Mouse (Mus musculus): Measurements from ENCODE around the gene Tnk2.

DNA sequence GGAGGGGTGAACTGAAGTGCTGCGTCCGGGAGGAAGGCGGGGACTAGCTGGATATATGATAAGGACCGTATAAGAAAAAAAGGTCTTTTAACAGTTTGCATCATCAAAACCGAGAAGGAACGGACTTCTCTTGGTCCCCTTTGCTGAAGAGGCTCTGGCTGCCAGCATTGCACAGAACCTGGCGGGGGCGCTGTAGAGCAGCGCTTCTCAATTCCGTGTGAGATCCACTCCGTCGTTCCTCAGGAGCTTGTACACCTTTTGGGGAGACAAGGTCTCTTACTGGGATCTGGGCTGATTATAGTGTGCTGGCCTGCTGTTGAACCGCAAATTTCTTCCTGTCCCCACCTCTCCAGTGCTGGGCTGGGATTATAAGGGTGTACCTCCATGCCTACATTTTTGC is 71.7 kb downstream of the Tnk2 start:
- TF ChIP-seq CTCF (conservative IDR thresholded peaks at IDR 0.05; ENCODE audit: insufficient read depth, insufficient read length, low read depth, low read length) (peak; percentile 46), POLR2A (IDR thresholded peaks at IDR 0.05; ENCODE audit: low read depth, low read length) (no peak)
